Mouse (Mus musculus) spleen, adult 2 months (tissue): ENCODE measurements around the gene Cul9.

ENCODE experiments used
- CTCF ChIP-seq: fragments of 200-500 bp; IDR thresholded peaks from 2 replicates; pipeline ENCODE4 v1.5.1; 2011; ENCODE audit warnings: mild to moderate bottlenecking, inconsistent platforms; ENCODE audit not compliant: insufficient read depth, insufficient read length, insufficient replicate concordance; ENCODE audit errors: extremely low read depth
- POLR2A ChIP-seq: fragments of 200-500 bp; IDR thresholded peaks from 2 replicates; pipeline ENCODE4 v1.6.1; 2011; ENCODE audit warnings: low read depth, low read length, inconsistent platforms

DNA sequence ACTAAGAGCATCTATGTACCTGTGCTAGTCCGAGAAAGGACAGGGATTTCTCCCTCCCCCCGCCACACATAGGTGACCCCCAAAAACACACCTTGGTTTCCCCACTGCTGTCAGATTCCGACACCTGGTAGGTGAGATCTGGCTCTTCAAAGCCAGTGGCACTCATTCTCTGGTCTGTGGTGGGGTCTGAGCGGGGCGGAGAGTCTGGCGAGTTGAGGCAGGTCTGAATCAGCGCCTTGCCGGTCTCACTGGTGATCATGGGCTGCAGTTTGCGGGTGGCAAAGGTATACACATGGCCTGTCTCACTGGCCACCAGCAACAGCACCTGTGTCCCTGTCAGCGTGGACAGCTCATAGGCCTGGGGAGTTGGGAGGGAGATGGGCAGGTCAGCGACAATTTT, 7.3 kb upstream of the Cul9 start:
- TF ChIP-seq CTCF (no peak), POLR2A (no peak)
